Mouse (Mus musculus) kidney, adult 2 months (tissue): ENCODE results near the gene Rapgef4. TPM values are rescaled to one million over a fixed set of nuclear protein-coding genes. Genes with fewer than 3 reads are reported as not detected.

Experiments used
- DNase-seq: peaks from one replicate; pipeline ENCODE4 v3.0.0; 2021
- H3K27ac ChIP-seq: fragments of 200-500 bp; 2 replicates; pipeline ENCODE4 v1.5.1; 2012; ENCODE audit warnings: low read depth, low read length, control low read depth, inconsistent platforms; ENCODE audit not compliant: insufficient read depth
- H3K27me3 ChIP-seq: fragments of 200-500 bp; replicated peaks from 2 replicates; pipeline ENCODE4 v1.6.1; 2012; ENCODE audit warnings: mild to moderate bottlenecking, moderate library complexity, low read length, inconsistent platforms; ENCODE audit not compliant: control insufficient read depth, insufficient read depth
- H3K36me3 ChIP-seq: fragments of 200-500 bp; 2 replicates; pipeline ENCODE4 v1.6.1; 2012; ENCODE audit warnings: mild to moderate bottlenecking, moderate library complexity, low read length, inconsistent platforms; ENCODE audit not compliant: control insufficient read depth, insufficient read depth
- H3K4me1 ChIP-seq: fragments of 200-500 bp; 2 replicates; pipeline ENCODE4 v1.6.1; 2011; ENCODE audit warnings: low read length; ENCODE audit not compliant: control insufficient read depth, insufficient read depth
- H3K4me3 ChIP-seq: fragments of 200-500 bp; 2 replicates; pipeline ENCODE4 v1.5.1; 2011; ENCODE audit warnings: mild to moderate bottlenecking, low read depth, low read length, control low read depth; ENCODE audit not compliant: insufficient read depth
- CTCF ChIP-seq: fragments of 200-500 bp; conservative IDR thresholded peaks from 2 replicates; pipeline ENCODE4 v1.5.1; 2011; ENCODE audit warnings: low read depth, mild to moderate bottlenecking, control low read depth, low read length, moderate library complexity, mixed read lengths; ENCODE audit not compliant: insufficient read depth, insufficient read length
- POLR2A ChIP-seq: fragments of 200-500 bp; IDR thresholded peaks from one replicate; pipeline ENCODE4 v1.6.1; 2011; ENCODE audit warnings: low read depth, low read length, control low read depth
- WGBS: fragments of 180-500 bp; shearing (Covaris S2); methylation state at CpG from one replicate; pipeline ENCODE4 v1.1.7; 2018; 5-methylcytosine and 5-hydroxymethylcytosine counted together
- polyA plus RNA-seq: library from polyadenylated mRNA; depleted of rRNA; stranded (reverse); fragments of >200 nt; gene quantifications from 2 replicates; pipeline ENCODE4 v1.2.3, GENCODE M21; 2012

Rapgef4 gene
- polyA plus RNA-seq, 1 experiment: 6.2 TPM

GRCm38 (mm10) chr2:72149059-72149458 lies 168.0 kb downstream of the Rapgef4 start:
- DNase-seq: peak; percentile 67
- TF ChIP-seq CTCF (no peak), POLR2A (no peak)
- Histone ChIP-seq H3K27ac (peak overlapping the region; percentile 76), H3K4me3 (no peak overlapping the region), H3K36me3 (no peaks in the 10 kb centered on the region), H3K27me3 (no peaks in the 10 kb centered on the region; the same call in 1 of the 2 replicates), H3K4me1 (no peaks in the 10 kb centered on the region; the same call in none of the 2 replicates)
- WGBS: 29% methylated on average over 4 of the region's 4 CpGs

GRCm38 (mm10) chr2:72151792-72152554 lies 170.9 kb downstream of the Rapgef4 start:
- 0 out of 2 replicates have a peak, but pooled peaks cover 4% of the 10 kb centered on the region for H3K4me1 ChIP-seq
- no peaks in the 10 kb centered on the region for H3K36me3 ChIP-seq
- TF ChIP-seq CTCF (no peak), POLR2A (no peak)
- H3K27me3 ChIP-seq: no peaks in the 10 kb centered on the region; the same call in 1 of the 2 replicates
- H3K27ac ChIP-seq: no peak overlapping the region
- 79% methylated on average over 9 of the region's 9 CpGs for WGBS
- DNase-seq: no peak
- H3K4me3 ChIP-seq: no peak overlapping the region

GRCm38 (mm10) chr2:72152746-72153145 lies 171.7 kb downstream of the Rapgef4 start:
- Histone ChIP-seq H3K27ac (no peak overlapping the region), H3K4me1 (0 out of 2 replicates have a peak, but pooled peaks cover 4% of the 10 kb centered on the region), H3K36me3 (no peaks in the 10 kb centered on the region), H3K27me3 (no peaks in the 10 kb centered on the region; the same call in 1 of the 2 replicates), H3K4me3 (no peak overlapping the region)
- no peak for DNase-seq
- no peak for TF ChIP-seq CTCF
- WGBS: 85% methylated on average over 2 of the region's 2 CpGs

GRCm38 (mm10) chr2:72153851-72154250 lies 172.8 kb downstream of the Rapgef4 start:
- Histone ChIP-seq H3K4me3 (no peak overlapping the region), H3K4me1 (0 out of 2 replicates have a peak, but pooled peaks cover 4% of the 10 kb centered on the region), H3K27me3 (no peaks in the 10 kb centered on the region), H3K36me3 (no peaks in the 10 kb centered on the region), H3K27ac (no peak overlapping the region)
- WGBS: 70% methylated on average over 1 of the region's 1 CpGs
- no peak for DNase-seq
- no peak for TF ChIP-seq CTCF
- no peak for TF ChIP-seq POLR2A

GRCm38 (mm10) chr2:72155102-72155773 lies 174.2 kb downstream of the Rapgef4 start:
- 40% methylated on average over 8 of the region's 8 CpGs for WGBS
- Histone ChIP-seq H3K27ac (no peak overlapping the region), H3K4me1 (0 out of 2 replicates have a peak, but pooled peaks cover 4% of the 10 kb centered on the region), H3K36me3 (no peaks in the 10 kb centered on the region), H3K4me3 (no peak overlapping the region), H3K27me3 (no peaks in the 10 kb centered on the region)
- TF ChIP-seq POLR2A (no peak), CTCF (no peak)
- DNase-seq: peak; percentile 47

DNA sequence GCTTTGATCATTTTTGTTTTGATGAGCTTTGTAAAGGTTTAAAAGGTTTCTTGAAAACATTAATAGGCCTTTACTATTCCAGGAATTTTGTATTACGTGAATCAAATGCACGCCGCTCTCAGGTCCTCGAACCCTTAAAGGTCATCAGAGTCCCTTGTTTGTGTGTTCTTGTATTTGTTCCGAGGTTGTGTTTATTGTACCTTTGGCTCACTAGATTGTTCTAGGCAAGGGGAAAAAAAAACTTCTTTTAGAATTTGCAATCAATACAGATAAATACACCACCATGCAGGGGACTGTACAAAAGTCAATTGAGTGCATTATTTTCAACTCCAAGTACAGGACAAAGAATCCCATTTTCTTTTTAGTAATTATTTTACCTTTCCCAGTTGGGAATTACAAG lies 175.4 kb downstream of the Rapgef4 start:
- Histone ChIP-seq H3K4me3 (no peak overlapping the region), H3K27me3 (no peaks in the 10 kb centered on the region), H3K27ac (no peak overlapping the region), H3K36me3 (no peaks in the 10 kb centered on the region), H3K4me1 (0 out of 2 replicates have a peak, but pooled peaks cover 4% of the 10 kb centered on the region)
- TF ChIP-seq POLR2A (no peak), CTCF (no peak)
- no peak for DNase-seq
- WGBS: 85% methylated on average over 5 of the region's 5 CpGs

GRCm38 (mm10) chr2:72157561-72157960 lies 176.5 kb downstream of the Rapgef4 start:
- H3K27me3 ChIP-seq: no peaks in the 10 kb centered on the region
- no peak overlapping the region for H3K4me3 ChIP-seq
- no peak for DNase-seq
- 42% methylated on average over 9 of the region's 9 CpGs for WGBS
- H3K27ac ChIP-seq: no peak overlapping the region
- TF ChIP-seq CTCF (no peak), POLR2A (no peak)
- no peaks in the 10 kb centered on the region for H3K36me3 ChIP-seq
- 0 out of 2 replicates have a peak, but pooled peaks cover 4% of the 10 kb centered on the region for H3K4me1 ChIP-seq
